7 mouse cellular contexts compared by ENCODE assay signal in genomic region chr5:135725991-135726390, GRCm38 (mm10). TPM values are rescaled to one million over a fixed set of nuclear protein-coding genes. Genes with fewer than 3 reads are reported as not detected.
DNase-seq lines count a peak whose midpoint lies in the region; ATAC-seq and TF ChIP-seq lines count a peak whose summit lies in the region.

No protein-coding gene starts in this region.

- H3K4me1 ChIP-seq in lung, embryonic 14.5 days (ENCODE audit: insufficient read depth), result peaks cover 19% of the 10 kb centered on the region
- H3K4me1 ChIP-seq in hindbrain, embryonic 10.5 days (replicated peaks), result peaks cover 59% of the 10 kb centered on the region
- peaks cover 55% of the 10 kb centered on the region for H3K4me1 ChIP-seq in midbrain, embryonic 10.5 days

- H3K27me3 ChIP-seq in lung, embryonic 14.5 days (ENCODE audit: insufficient read depth, low read length), result no peaks in the 10 kb centered on the region
- H3K27me3 ChIP-seq in hindbrain, embryonic 10.5 days (ENCODE audit: insufficient read depth, poor library complexity, severe bottlenecking), result no peaks in the 10 kb centered on the region
- no peaks in the 10 kb centered on the region for H3K27me3 ChIP-seq in midbrain, embryonic 10.5 days (ENCODE audit: low read depth, poor library complexity, severe bottlenecking)

- peak overlapping the region; percentile 50 for H3K4me2 ChIP-seq in lung, embryonic 14.5 days

- no peak for DNase-seq in lung, embryonic 14.5 days
- no peak for DNase-seq in lung, adult 18-20 months
- DNase-seq in hindbrain, embryonic 10.5 days (ENCODE audit: low spot score), result no peak
- peak; percentile 24 for DNase-seq in midbrain, embryonic 10.5 days (ENCODE audit: low spot score)
- no peak for DNase-seq in right cerebral cortex, postnatal 25 days
- no peak for DNase-seq in embryo, embryonic 9.5 days (ENCODE audit: extremely low spot score)
- DNase-seq in cerebellum, adult 11 months, result no peak

- no peaks in the 10 kb centered on the region for H3K9me3 ChIP-seq in lung, embryonic 14.5 days (ENCODE audit: low read depth, low read length)
- H3K9me3 ChIP-seq in hindbrain, embryonic 10.5 days, result no peaks in the 10 kb centered on the region
- no peaks in the 10 kb centered on the region for H3K9me3 ChIP-seq in midbrain, embryonic 10.5 days (replicated peaks)

- H3K4me3 ChIP-seq in lung, embryonic 14.5 days (ENCODE audit: low read depth, low read length), result 0 out of 2 replicates have a peak overlapping the region, but pooled peaks have one; percentile 15
- peak overlapping the region; percentile 49 for H3K4me3 ChIP-seq in hindbrain, embryonic 10.5 days
- H3K4me3 ChIP-seq in midbrain, embryonic 10.5 days, result peak overlapping the region; percentile 53

- no peak for TF ChIP-seq CTCF in lung, embryonic 14.5 days (IDR thresholded peaks at IDR 0.05; ENCODE audit: low read depth)

- ATAC-seq in lung, embryonic 14.5 days (ENCODE audit: insufficient read depth), result peak; percentile 3; the same call in 1 of the 2 replicates

- H3K36me3 ChIP-seq in lung, embryonic 14.5 days (ENCODE audit: insufficient read depth), result peaks cover 21% of the 10 kb centered on the region
- H3K36me3 ChIP-seq in hindbrain, embryonic 10.5 days, result peaks cover 40% of the 10 kb centered on the region
- H3K36me3 ChIP-seq in midbrain, embryonic 10.5 days, result peaks cover 48% of the 10 kb centered on the region

- peak overlapping the region; percentile 86; the same call in 1 of the 2 replicates for H3K27ac ChIP-seq in lung, embryonic 14.5 days (ENCODE audit: low read depth)
- peak overlapping the region; percentile 93 for H3K27ac ChIP-seq in hindbrain, embryonic 10.5 days
- H3K27ac ChIP-seq in midbrain, embryonic 10.5 days (replicated peaks), result peak overlapping the region; percentile 92

- 36% methylated on average over 6 of the region's 6 CpGs for WGBS in lung, embryonic 14.5 days
- 27% methylated on average over 6 of the region's 6 CpGs for WGBS in hindbrain, embryonic 10.5 days
- WGBS in midbrain, embryonic 10.5 days, result 26% methylated on average over 6 of the region's 6 CpGs

- peak overlapping the region; percentile 32 for H3K9ac ChIP-seq in lung, embryonic 14.5 days

RNA-seq across cellular contexts. Expression of gene Tmem120a, which starts 18.3 kb away (rescaled TPM):
- 38.6 and 43.5 TPM in 2 replicates for polyA plus RNA-seq in lung, embryonic 14.5 days (2014; fragmentation: Nextera tagmentation; extraction: Ambion mirVana)
- polyA plus RNA-seq in hindbrain, embryonic 10.5 days (2016; fragmentation: Nextera tagmentation; extraction: Ambion mirVana), result 67.0 and 74.3 TPM in 2 replicates
- polyA plus RNA-seq in midbrain, embryonic 10.5 days (2016; fragmentation: Nextera tagmentation; extraction: Ambion mirVana), result 64.1 and 65.9 TPM in 2 replicates

RNA-seq across cellular contexts. Expression of gene Styxl1, which starts 52.2 kb away (rescaled TPM):
- not detected in 2 replicates for polyA plus RNA-seq in lung, embryonic 14.5 days (2014; fragmentation: Nextera tagmentation; extraction: Ambion mirVana)
- 0.24 and 0.43 TPM in 2 replicates for polyA plus RNA-seq in hindbrain, embryonic 10.5 days (2016; fragmentation: Nextera tagmentation; extraction: Ambion mirVana)
- polyA plus RNA-seq in midbrain, embryonic 10.5 days (2016; fragmentation: Nextera tagmentation; extraction: Ambion mirVana), result 0.41 TPM in 1 of 2 replicates, not detected in the other

RNA-seq across cellular contexts. Expression of gene Mdh2, which starts 52.3 kb away (rescaled TPM):
- polyA plus RNA-seq in lung, embryonic 14.5 days (2014; fragmentation: Nextera tagmentation; extraction: Ambion mirVana), result 464 and 470 TPM in 2 replicates
- polyA plus RNA-seq in hindbrain, embryonic 10.5 days (2016; fragmentation: Nextera tagmentation; extraction: Ambion mirVana), result 609 and 683 TPM in 2 replicates
- 616 and 619 TPM in 2 replicates for polyA plus RNA-seq in midbrain, embryonic 10.5 days (2016; fragmentation: Nextera tagmentation; extraction: Ambion mirVana)

RNA-seq across cellular contexts. Expression of gene Por, which starts 56.2 kb away (rescaled TPM):
- polyA plus RNA-seq in lung, embryonic 14.5 days (2014; fragmentation: Nextera tagmentation; extraction: Ambion mirVana), result 51.5 and 52.7 TPM in 2 replicates
- polyA plus RNA-seq in hindbrain, embryonic 10.5 days (2016; fragmentation: Nextera tagmentation; extraction: Ambion mirVana), result 105 and 106 TPM in 2 replicates
- polyA plus RNA-seq in midbrain, embryonic 10.5 days (2016; fragmentation: Nextera tagmentation; extraction: Ambion mirVana), result 114 and 145 TPM in 2 replicates
